Mouse (Mus musculus) neutrophil, adult 5-6 weeks (primary cell): ENCODE measurements at regions not wholly inside any gene's neighbourhood (a gene's known extent, or its start where the extent isn't known, plus 50 kb on each side); places are given as distances from the start of the nearest gene placed in this dataset.

Experiments
- ATAC-seq: fragments of 151-379, 151-347 bp; 2 replicates; pipeline ENCODE4 v1.8.0; 2017; ENCODE audit warnings: mild to moderate bottlenecking, moderate TSS enrichment; ENCODE audit not compliant: insufficient number of reproducible peaks, poor library complexity, low FRiP score, severe bottlenecking; ENCODE audit errors: extremely low read depth

GRCm38 (mm10) chr5:43392908-43393545 is 122.3 kb upstream of the C1qtnf7 start:
- no peak for ATAC-seq

- ATAC-seq: no peak
Measured at GRCm38 (mm10) chr5:43417259-43417658, 98.1 kb upstream of the C1qtnf7 start.

- ATAC-seq: 0 out of 2 replicates have a peak, but pooled peaks have one; percentile 58
Measured at GRCm38 (mm10) chr5:43422815-43423687, 92.3 kb upstream of the C1qtnf7 start.

- no peak for ATAC-seq
Measured at GRCm38 (mm10) chr5:43424551-43425257, 90.6 kb upstream of the C1qtnf7 start.

- no peak for ATAC-seq
Measured at GRCm38 (mm10) chr5:43433337-43433736, 82.0 kb upstream of the C1qtnf7 start.

- ATAC-seq: no peak
Measured at GRCm38 (mm10) chr5:43439191-43439590, 76.1 kb upstream of the C1qtnf7 start.

- ATAC-seq: no peak
Measured at GRCm38 (mm10) chr5:43441306-43441705, 74.0 kb upstream of the C1qtnf7 start.

- no peak for ATAC-seq
Measured at GRCm38 (mm10) chr5:43444582-43445214, 70.6 kb upstream of the C1qtnf7 start.

GRCm38 (mm10) chr5:43445620-43446019 is 69.7 kb upstream of the C1qtnf7 start:
- no peak for ATAC-seq

- ATAC-seq: no peak
Measured at GRCm38 (mm10) chr5:43446295-43446694, 69.0 kb upstream of the C1qtnf7 start.

- ATAC-seq: no peak
Measured at GRCm38 (mm10) chr5:43456018-43456417, 59.3 kb upstream of the C1qtnf7 start.

- no peak for ATAC-seq
Measured at GRCm38 (mm10) chr5:43457725-43458124, 57.6 kb upstream of the C1qtnf7 start.

GRCm38 (mm10) chr5:43461987-43462715 is 53.2 kb upstream of the C1qtnf7 start:
- ATAC-seq: no peak
